ENCODE assay signal across 39 mouse cellular contexts in the genomic region with DNA sequence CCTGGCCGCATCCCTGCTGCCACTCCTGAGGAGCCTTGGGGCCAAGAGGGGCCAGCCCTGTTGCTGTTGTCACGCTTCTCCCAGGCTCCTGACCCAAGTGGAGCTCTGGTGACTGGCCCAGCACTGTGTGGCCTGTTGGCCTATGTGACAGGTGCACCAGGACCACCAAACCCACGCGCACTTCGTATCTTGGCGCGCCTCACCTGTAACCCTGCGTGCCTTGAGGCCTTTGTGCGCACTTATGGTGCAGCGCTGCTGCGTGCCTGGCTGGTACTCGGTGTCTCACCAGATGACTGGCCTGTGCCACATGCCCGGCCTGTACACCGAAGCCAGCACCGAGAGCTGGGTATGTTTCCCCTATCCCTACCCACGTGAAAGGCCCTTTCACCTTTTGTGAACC. TPM values are rescaled to one million over a fixed set of nuclear protein-coding genes. Genes with fewer than 3 reads are reported as not detected.
"Had no signal": no experiment of that assay in that cellular context is flagged by ENCODE, and none has a peak within 500 bp of the region (broad histone marks: within the 10 kb centered on the region; RNA-seq: fewer than 3 reads in every experiment).

No protein-coding gene starts in this region.

- H3K4me3 ChIP-seq: heart, embryonic 12.5 days; hindbrain, embryonic 13.5 days; hindbrain, embryonic 15.5 days; kidney, embryonic 15.5 days; limb, embryonic 13.5 days; limb, embryonic 15.5 days; liver, embryonic 12.5 days had no signal

- ATAC-seq: hindbrain, postnatal 0 days; intestine, embryonic 16.5 days; liver, embryonic 12.5 days had no signal

- H3K27ac ChIP-seq: hindbrain, embryonic 13.5 days; hindbrain, embryonic 15.5 days; hindbrain, postnatal 0 days; kidney, embryonic 15.5 days; kidney, postnatal 0 days; limb, embryonic 13.5 days; limb, embryonic 15.5 days; liver, embryonic 14.5 days had no signal

- H3K9ac ChIP-seq: heart, embryonic 12.5 days; hindbrain, embryonic 13.5 days; hindbrain, embryonic 15.5 days; kidney, embryonic 15.5 days; limb, embryonic 13.5 days; limb, embryonic 15.5 days; liver, embryonic 12.5 days; liver, embryonic 14.5 days had no signal

- DNase-seq: gastrocnemius, postnatal 14 days; gastrocnemius, postnatal 36 days; heart, adult 18-20 months; heart, postnatal 10 days; heart, postnatal 36 days; kidney, adult 11 months; kidney, adult 2 months; kidney, adult 9 months; kidney, postnatal 14 days; kidney, postnatal 36 days; layer of hippocampus, adult 9-11 months; layer of hippocampus, postnatal 36 days; left cerebral cortex, postnatal 4 days had no signal

- H3K27me3 ChIP-seq: heart, embryonic 12.5 days; hindbrain, embryonic 15.5 days; kidney, embryonic 15.5 days; limb, embryonic 13.5 days; limb, embryonic 15.5 days had no signal

- H3K9me3 ChIP-seq: heart, embryonic 12.5 days; hindbrain, embryonic 13.5 days; hindbrain, embryonic 15.5 days; kidney, embryonic 15.5 days; limb, embryonic 13.5 days; limb, embryonic 15.5 days; liver, embryonic 12.5 days had no signal

- H3K4me2 ChIP-seq: heart, embryonic 12.5 days; hindbrain, embryonic 13.5 days; hindbrain, embryonic 15.5 days; kidney, embryonic 15.5 days; limb, embryonic 13.5 days; limb, embryonic 15.5 days; liver, embryonic 12.5 days had no signal

RNA-seq across cellular contexts. Expression of gene Slc5a2, which starts 23.1 kb away (rescaled TPM):
- total RNA-seq: gastrocnemius, adult 8-10 months; gastrocnemius, postnatal 14 days; gastrocnemius, postnatal 36 days; heart, adult 18-20 months; heart, adult 8-10 months; heart, postnatal 10 days; heart, postnatal 36 days; hematopoietic stem cell, adult 5-6 weeks; hindbrain, postnatal 0 days; layer of hippocampus, adult 18-20 months; layer of hippocampus, adult 8-10 months; layer of hippocampus, postnatal 14 days; layer of hippocampus, postnatal 36 days; left cerebral cortex, adult 18-20 months; left cerebral cortex, adult 8-10 months; left cerebral cortex, postnatal 10 days; left cerebral cortex, postnatal 25 days; left cerebral cortex, postnatal 4 days; liver, adult 2 months had no signal
- polyA plus RNA-seq: hindbrain, embryonic 11.5 days; hindbrain, embryonic 13.5 days; hindbrain, embryonic 15.5 days; intestine, embryonic 14.5 days; intestine, embryonic 16.5 days; large intestine, adult 2 months; limb, embryonic 11.5 days; limb, embryonic 15.5 days; liver, adult 2 months had no signal

RNA-seq across cellular contexts. Expression of gene Cox6a2, which starts 36.1 kb away (rescaled TPM):
- total RNA-seq: hindbrain, postnatal 0 days had no signal
- polyA plus RNA-seq: intestine, embryonic 14.5 days; kidney, postnatal 0 days had no signal
